Mouse (Mus musculus): ENCODE results near the gene Grasp. TPM values are rescaled to one million over a fixed set of nuclear protein-coding genes. Genes with fewer than 3 reads are reported as not detected.

Grasp gene
- polyA plus RNA-seq, 1 experiment from 2014 or later, result 6.1 TPM

DNA sequence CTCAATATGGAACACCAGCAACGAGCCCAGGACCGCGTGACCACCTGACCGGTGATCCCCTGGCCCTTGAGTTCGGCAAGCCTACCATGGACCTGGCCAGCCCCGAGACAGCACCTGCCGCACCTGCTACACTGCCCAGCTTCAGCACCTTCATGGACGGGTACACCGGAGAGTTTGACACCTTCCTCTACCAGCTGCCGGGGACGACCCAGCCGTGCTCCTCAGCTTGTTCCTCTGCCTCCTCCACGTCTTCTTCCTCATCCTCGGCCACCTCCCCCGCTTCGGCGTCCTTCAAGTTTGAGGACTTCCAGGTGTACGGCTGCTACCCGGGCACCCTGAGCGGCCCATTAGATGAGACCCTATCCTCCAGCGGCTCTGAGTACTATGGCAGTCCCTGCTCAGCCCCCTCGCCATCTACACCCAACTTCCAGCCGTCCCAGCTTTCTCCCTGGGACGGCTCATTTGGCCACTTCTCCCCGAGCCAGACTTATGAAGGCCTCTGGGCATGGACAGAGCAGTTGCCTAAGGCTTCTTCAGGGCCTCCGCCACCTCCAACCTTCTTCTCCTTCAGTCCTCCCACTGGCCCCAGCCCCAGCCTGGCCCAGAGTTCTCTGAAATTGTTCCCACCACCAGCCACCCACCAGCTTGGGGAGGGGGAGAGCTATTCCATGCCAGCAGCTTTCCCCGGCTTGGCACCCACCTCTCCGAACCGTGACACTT lies 46.3 kb downstream of the Grasp start:
- peaks cover 27% of the 10 kb centered on the region for H3K36me3 ChIP-seq (ENCODE audit: control insufficient read depth, insufficient read depth, low read length)
- H3K9ac ChIP-seq (ENCODE audit: low read length), result no peak overlapping the region
- ATAC-seq (ENCODE audit: low read depth), result no peak
- no peak overlapping the region for H3K4me2 ChIP-seq (ENCODE audit: low read depth, low read length)
- H3K27me3 ChIP-seq (ENCODE audit: control insufficient read depth, insufficient read depth, low read depth, low read length), result no peaks in the 10 kb centered on the region
- peaks cover 25% of the 10 kb centered on the region for H3K4me1 ChIP-seq (replicated peaks; ENCODE audit: control insufficient read depth, insufficient read depth, low read length)
- no peak overlapping the region for H3K4me3 ChIP-seq (ENCODE audit: low read length)
- 88% methylated on average over 29 of the region's 29 CpGs for WGBS
- H3K9me3 ChIP-seq (ENCODE audit: control insufficient read depth, low read length), result no peaks in the 10 kb centered on the region
- no peak overlapping the region for H3K27ac ChIP-seq (ENCODE audit: low read length)

- Histone ChIP-seq H3K4me3 (ENCODE audit: low read length) (no peak overlapping the region), H3K27me3 (ENCODE audit: control insufficient read depth, insufficient read depth, low read depth, low read length) (no peaks in the 10 kb centered on the region), H3K4me1 (replicated peaks; ENCODE audit: control insufficient read depth, insufficient read depth, low read length) (peaks cover 19% of the 10 kb centered on the region), H3K9me3 (ENCODE audit: control insufficient read depth, low read length) (no peaks in the 10 kb centered on the region), H3K4me2 (ENCODE audit: low read depth, low read length) (no peak overlapping the region), H3K36me3 (ENCODE audit: control insufficient read depth, insufficient read depth, low read length) (peaks cover 27% of the 10 kb centered on the region), H3K9ac (ENCODE audit: low read length) (no peak overlapping the region), H3K27ac (ENCODE audit: low read length) (no peak overlapping the region)
- WGBS, result 69% methylated on average over 3 of the region's 3 CpGs
- no peak for ATAC-seq (ENCODE audit: low read depth)
These were observed 47.1 kb downstream of the Grasp start for GRCm38 (mm10) chr15:101271107-101271506.

- H3K27ac ChIP-seq (ENCODE audit: low read length), result no peak overlapping the region
- H3K27me3 ChIP-seq (ENCODE audit: control insufficient read depth, insufficient read depth, low read depth, low read length), result no peaks in the 10 kb centered on the region
- 79% methylated on average over 15 of the region's 15 CpGs for WGBS
- H3K9ac ChIP-seq (ENCODE audit: low read length), result no peak overlapping the region
- H3K4me2 ChIP-seq (ENCODE audit: low read depth, low read length), result no peak overlapping the region
- no peak overlapping the region for H3K4me3 ChIP-seq (ENCODE audit: low read length)
- H3K4me1 ChIP-seq (replicated peaks; ENCODE audit: control insufficient read depth, insufficient read depth, low read length), result peaks cover 17% of the 10 kb centered on the region
- ATAC-seq (ENCODE audit: low read depth), result no peak
- H3K36me3 ChIP-seq (ENCODE audit: control insufficient read depth, insufficient read depth, low read length), result peaks cover 27% of the 10 kb centered on the region
- H3K9me3 ChIP-seq (ENCODE audit: control insufficient read depth, low read length), result no peaks in the 10 kb centered on the region
These were observed 47.5 kb downstream of the Grasp start for GRCm38 (mm10) chr15:101271513-101271912.

DNA sequence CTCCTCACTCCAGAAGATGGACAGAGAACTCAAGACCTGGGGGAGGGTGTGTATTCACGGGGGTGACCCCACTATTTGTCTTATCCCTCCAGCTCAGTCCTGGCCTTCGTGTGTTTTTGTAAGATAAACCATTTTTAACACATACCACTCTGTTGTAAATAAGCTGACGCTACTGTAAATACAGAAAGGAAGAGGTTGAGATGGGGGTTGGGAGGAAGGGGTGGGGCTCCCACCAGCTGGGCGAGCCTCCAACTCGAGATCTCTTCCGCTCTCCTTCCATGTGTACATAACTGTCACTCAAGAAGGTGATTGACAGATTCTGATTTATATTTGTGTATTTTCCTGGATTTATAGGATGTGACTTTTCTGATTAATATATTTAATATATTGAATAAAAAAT lies 50.4 kb downstream of the Grasp start:
- 21% methylated on average over 6 of the region's 6 CpGs for WGBS
- Histone ChIP-seq H3K27ac (ENCODE audit: low read length) (no peak overlapping the region; the same call in 1 of the 2 replicates), H3K9me3 (ENCODE audit: control insufficient read depth, low read length) (no peaks in the 10 kb centered on the region), H3K4me2 (ENCODE audit: low read depth, low read length) (no peak overlapping the region), H3K36me3 (ENCODE audit: control insufficient read depth, insufficient read depth, low read length) (peaks cover 27% of the 10 kb centered on the region), H3K9ac (ENCODE audit: low read length) (no peak overlapping the region), H3K4me1 (replicated peaks; ENCODE audit: control insufficient read depth, insufficient read depth, low read length) (peaks cover 8% of the 10 kb centered on the region), H3K27me3 (ENCODE audit: control insufficient read depth, insufficient read depth, low read depth, low read length) (no peaks in the 10 kb centered on the region), H3K4me3 (ENCODE audit: low read length) (no peak overlapping the region)
- ATAC-seq (ENCODE audit: low read depth), result peak; percentile 7; the same call in 1 of the 2 replicates

DNA sequence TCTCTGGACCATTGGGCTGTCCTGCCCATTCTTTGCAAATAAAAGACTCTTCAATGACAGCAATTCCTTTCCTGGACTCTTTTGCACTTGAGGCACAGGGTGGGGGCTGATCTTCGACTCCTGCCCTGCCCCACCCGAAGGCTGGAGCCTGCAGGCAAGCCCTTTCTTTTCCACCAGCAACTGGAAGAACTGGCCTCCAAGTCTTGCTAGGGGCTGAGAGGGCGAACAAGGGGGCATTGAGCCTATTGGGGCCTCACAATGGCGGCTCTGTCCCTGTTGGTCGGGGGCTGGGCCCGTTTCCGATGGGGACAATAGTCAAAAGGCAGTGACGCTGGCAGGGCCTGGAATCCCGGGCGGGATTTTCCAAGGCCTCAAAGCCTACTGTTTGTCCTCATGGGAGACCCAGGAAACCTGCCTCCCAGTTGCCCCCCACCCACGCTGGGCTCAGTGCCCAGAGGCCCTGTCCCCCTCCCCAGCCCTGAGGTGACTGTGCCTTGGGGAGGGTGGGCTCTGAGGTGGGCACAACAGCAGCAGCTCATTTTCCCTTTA lies 53.4 kb downstream of the Grasp start:
- Histone ChIP-seq H3K4me1 (replicated peaks; ENCODE audit: control insufficient read depth, insufficient read depth, low read length) (peaks cover 8% of the 10 kb centered on the region), H3K9me3 (ENCODE audit: control insufficient read depth, low read length) (no peaks in the 10 kb centered on the region), H3K27me3 (ENCODE audit: control insufficient read depth, insufficient read depth, low read depth, low read length) (no peaks in the 10 kb centered on the region), H3K4me2 (ENCODE audit: low read depth, low read length) (no peak overlapping the region), H3K27ac (ENCODE audit: low read length) (no peak overlapping the region), H3K36me3 (ENCODE audit: control insufficient read depth, insufficient read depth, low read length) (peaks cover 12% of the 10 kb centered on the region), H3K9ac (ENCODE audit: low read length) (peak overlapping the region; percentile 1; the same call in 1 of the 2 replicates), H3K4me3 (ENCODE audit: low read length) (no peak overlapping the region)
- 46% methylated on average over 11 of the region's 11 CpGs for WGBS
- ATAC-seq (ENCODE audit: low read depth), result no peak

DNA sequence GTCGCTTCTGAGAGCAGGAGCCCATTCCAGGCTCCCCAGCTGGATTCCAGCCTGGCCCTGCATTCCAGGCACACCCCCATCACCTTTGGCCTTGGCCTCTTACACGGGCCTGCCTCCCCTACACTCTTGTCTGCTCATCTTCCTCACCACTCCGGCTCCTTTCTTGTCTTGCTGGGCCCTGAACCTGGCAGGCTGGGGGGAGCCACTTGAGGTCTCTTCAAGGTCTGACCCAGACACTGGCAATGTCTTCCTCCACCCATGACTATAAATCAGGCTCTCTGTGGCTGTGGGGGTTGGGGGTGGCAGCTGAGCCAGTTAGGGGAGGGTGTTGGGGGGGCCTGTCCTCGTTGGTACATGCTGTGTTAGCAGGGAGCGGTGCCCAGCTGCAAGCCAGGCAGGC lies 54.6 kb downstream of the Grasp start:
- WGBS, result 32% methylated on average over 5 of the region's 5 CpGs
- H3K4me2 ChIP-seq (ENCODE audit: low read depth, low read length), result no peak overlapping the region
- H3K36me3 ChIP-seq (ENCODE audit: control insufficient read depth, insufficient read depth, low read length), result peaks cover 3% of the 10 kb centered on the region; the same call in 1 of the 2 replicates
- H3K9me3 ChIP-seq (ENCODE audit: control insufficient read depth, low read length), result no peaks in the 10 kb centered on the region
- H3K4me1 ChIP-seq (replicated peaks; ENCODE audit: control insufficient read depth, insufficient read depth, low read length), result peaks cover 12% of the 10 kb centered on the region
- no peak for ATAC-seq (ENCODE audit: low read depth)
- no peak overlapping the region for H3K27ac ChIP-seq (ENCODE audit: low read length)
- H3K9ac ChIP-seq (ENCODE audit: low read length), result no peak overlapping the region
- H3K4me3 ChIP-seq (ENCODE audit: low read length), result no peak overlapping the region
- no peaks in the 10 kb centered on the region for H3K27me3 ChIP-seq (ENCODE audit: control insufficient read depth, insufficient read depth, low read depth, low read length)

GRCm38 (mm10) chr15:101279430-101279999 lies 55.5 kb downstream of the Grasp start:
- H3K27me3 ChIP-seq (ENCODE audit: control insufficient read depth, insufficient read depth, low read depth, low read length), result no peaks in the 10 kb centered on the region
- H3K9me3 ChIP-seq (ENCODE audit: control insufficient read depth, low read length), result no peaks in the 10 kb centered on the region
- no peak for ATAC-seq (ENCODE audit: low read depth)
- no peak overlapping the region for H3K4me2 ChIP-seq (ENCODE audit: low read depth, low read length)
- H3K4me1 ChIP-seq (replicated peaks; ENCODE audit: control insufficient read depth, insufficient read depth, low read length), result peaks cover 8% of the 10 kb centered on the region
- 48% methylated on average over 12 of the region's 12 CpGs for WGBS
- H3K4me3 ChIP-seq (ENCODE audit: low read length), result no peak overlapping the region
- H3K9ac ChIP-seq (ENCODE audit: low read length), result 0 out of 2 replicates have a peak overlapping the region, but pooled peaks have one; percentile 3
- no peak overlapping the region for H3K27ac ChIP-seq (ENCODE audit: low read length)
- no peaks in the 10 kb centered on the region for H3K36me3 ChIP-seq (ENCODE audit: control insufficient read depth, insufficient read depth, low read length)

Small RNA genes lying within 50 kb of the gene (microRNA-seq; reads per million reads assigned to microRNA genes)
- not detected for gene Mir6962

Other genes with a start within 250 kb of the Grasp start
- gene Gm47841, start 176.8 kb upstream of the Grasp start, polyA plus RNA-seq (2015; fragmentation: Nextera tagmentation; extraction: Ambion mirVana), result not detected in 2 replicates
- gene Fignl2, start 145.6 kb upstream of the Grasp start, polyA plus RNA-seq (2015; fragmentation: Nextera tagmentation; extraction: Ambion mirVana), result 0.20 TPM in 2 replicates
- not detected in 2 replicates for gene Ankrd33, start 108.4 kb upstream of the Grasp start, polyA plus RNA-seq (2015; fragmentation: Nextera tagmentation; extraction: Ambion mirVana)
- gene Acvrl1, start 95.7 kb upstream of the Grasp start, polyA plus RNA-seq (2015; fragmentation: Nextera tagmentation; extraction: Ambion mirVana), result 91.3 and 93.3 TPM in 2 replicates
- gene Acvr1b, start 50.1 kb upstream of the Grasp start, polyA plus RNA-seq (2015; fragmentation: Nextera tagmentation; extraction: Ambion mirVana), result 6.8 and 7.9 TPM in 2 replicates
- 10.8 and 11.5 TPM in 2 replicates for gene Nr4a1, start 30.1 kb downstream of the Grasp start, polyA plus RNA-seq (2015; fragmentation: Nextera tagmentation; extraction: Ambion mirVana)
- 75.0 and 82.4 TPM in 2 replicates for gene Atg101, start 60.1 kb downstream of the Grasp start, polyA plus RNA-seq (2015; fragmentation: Nextera tagmentation; extraction: Ambion mirVana)
- gene 6030408B16Rik, start 69.0 kb downstream of the Grasp start, polyA plus RNA-seq (2015; fragmentation: Nextera tagmentation; extraction: Ambion mirVana), result 57.2 and 59.7 TPM in 2 replicates
- gene Krt80, start 146.0 kb downstream of the Grasp start, polyA plus RNA-seq (2015; fragmentation: Nextera tagmentation; extraction: Ambion mirVana), result 2.5 and 2.6 TPM in 2 replicates
- gene Krt7, start 186.9 kb downstream of the Grasp start, polyA plus RNA-seq (2015; fragmentation: Nextera tagmentation; extraction: Ambion mirVana), result 173 and 187 TPM in 2 replicates
- gene Krt87, start 214.6 kb downstream of the Grasp start, polyA plus RNA-seq (2015; fragmentation: Nextera tagmentation; extraction: Ambion mirVana), result 0.26 and 0.31 TPM in 2 replicates
- gene Krt88, start 223.6 kb downstream of the Grasp start, polyA plus RNA-seq (2015; fragmentation: Nextera tagmentation; extraction: Ambion mirVana), result not detected in 2 replicates
- gene Krt81, start 239.6 kb downstream of the Grasp start, polyA plus RNA-seq (2015; fragmentation: Nextera tagmentation; extraction: Ambion mirVana), result not detected in 2 replicates
- not detected in 2 replicates for gene Krt86, start 249.3 kb downstream of the Grasp start, polyA plus RNA-seq (2015; fragmentation: Nextera tagmentation; extraction: Ambion mirVana)

Data from lung, embryonic 16.5 days (tissue).